Mouse (Mus musculus): ENCODE measurements around the gene Gm498.
A peak's percentile ranks its signal among the peaks of the same experiment; 100 is the strongest.

The Gm498 gene

GRCm38 (mm10) chr7:143866538-143866937 is at the start of gene Gm498:
Gene Gm498, plus strand, starts transcription at chr7:143866838.
- no peak for DNase-seq (ENCODE audit: low spot score)

DNA sequence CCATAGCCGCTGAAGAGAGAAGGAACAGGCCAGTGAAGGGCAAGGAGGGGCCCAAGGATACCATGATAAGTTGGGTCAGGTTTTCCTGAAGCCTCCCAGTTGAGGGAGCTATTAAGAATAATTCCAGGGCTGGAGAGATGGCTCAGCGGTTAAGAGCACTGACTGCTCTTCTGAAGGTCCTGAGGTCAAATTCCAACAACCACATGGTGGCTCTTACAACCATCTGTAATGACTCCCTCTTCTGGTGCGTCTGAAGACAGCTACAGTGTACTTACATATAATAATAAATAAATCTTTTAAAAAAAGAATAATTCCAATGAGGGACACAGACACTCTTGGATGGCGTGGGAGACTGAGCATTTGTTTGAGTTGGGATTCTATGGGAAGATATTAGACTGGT is 47.4 kb upstream of the Gm498 start:
- DNase-seq (ENCODE audit: low spot score), result no peak

- no peak for DNase-seq (ENCODE audit: low spot score)
Observed at GRCm38 (mm10) chr7:143821241-143821640, 45.4 kb upstream of the Gm498 start.

DNA sequence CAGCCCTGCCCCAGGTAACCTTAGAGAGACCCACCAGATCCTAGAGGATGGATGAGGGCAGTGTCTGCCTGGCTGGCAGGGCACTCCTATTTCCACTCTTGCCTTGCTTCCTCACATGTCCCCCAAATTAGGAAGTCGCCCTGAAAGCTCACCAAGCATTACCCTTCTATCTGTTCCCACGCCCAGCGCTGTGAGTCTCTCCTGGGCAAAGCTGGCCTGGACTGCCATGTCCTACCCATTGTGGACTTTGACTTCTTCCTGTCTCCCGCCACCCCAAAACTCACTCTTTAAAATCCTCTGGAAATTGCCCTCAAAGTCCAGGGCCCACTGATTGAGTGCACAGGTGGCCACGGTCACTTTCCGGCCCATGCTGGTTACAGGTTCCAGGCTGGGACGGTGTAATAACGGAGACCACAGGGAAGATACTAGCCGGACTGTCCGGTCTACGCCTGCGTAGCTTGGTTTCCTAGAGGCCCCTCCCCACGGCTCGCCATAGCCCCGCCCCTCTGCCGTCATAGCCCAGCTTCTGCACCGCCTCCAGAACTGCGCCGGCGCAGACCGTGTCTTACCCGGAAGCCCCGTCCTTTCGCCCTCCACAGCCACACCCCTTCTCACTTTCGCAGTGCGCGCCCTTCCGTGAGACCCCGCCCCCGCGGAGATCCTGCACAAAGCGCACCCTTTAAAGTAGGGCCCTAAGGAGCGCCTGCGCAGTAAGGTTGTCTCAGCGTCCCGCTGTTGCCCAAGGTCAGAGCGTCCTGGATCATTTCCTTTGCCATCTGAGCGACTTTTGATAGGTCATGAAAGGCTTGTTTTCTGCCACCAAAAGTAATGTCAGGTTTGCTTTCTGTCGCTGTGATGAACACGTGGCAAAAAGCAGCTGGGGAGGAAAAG is 44.0 kb upstream of the Gm498 start, which contains the start of the genes Nadsyn1 and Dhcr7:
Nadsyn1 (minus strand) TSS at position 475 of the 891 bp plus-strand sequence.
Dhcr7 (plus strand) TSS at position 771 of the 891 bp plus-strand sequence.
- peak; percentile 97 for DNase-seq (ENCODE audit: low spot score)

DNA sequence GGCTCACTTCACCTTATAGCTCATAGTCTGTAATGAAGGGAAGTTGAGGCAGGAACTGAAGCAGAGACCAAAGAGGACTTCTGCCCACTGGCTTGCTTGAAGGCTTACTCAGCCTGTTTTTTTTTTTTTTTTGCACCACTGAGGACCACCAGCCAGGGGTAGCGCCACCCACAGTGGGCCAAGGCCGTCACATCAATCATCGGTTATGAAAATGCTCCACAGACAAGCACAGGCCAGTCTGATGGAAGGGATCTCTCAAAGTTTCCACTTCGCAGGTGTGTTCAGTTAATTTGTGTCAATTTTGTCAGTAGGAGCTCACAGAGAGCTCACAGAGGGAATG is 43.4 kb upstream of the Gm498 start:
- peak; percentile 6 for DNase-seq (ENCODE audit: low spot score)

DNA sequence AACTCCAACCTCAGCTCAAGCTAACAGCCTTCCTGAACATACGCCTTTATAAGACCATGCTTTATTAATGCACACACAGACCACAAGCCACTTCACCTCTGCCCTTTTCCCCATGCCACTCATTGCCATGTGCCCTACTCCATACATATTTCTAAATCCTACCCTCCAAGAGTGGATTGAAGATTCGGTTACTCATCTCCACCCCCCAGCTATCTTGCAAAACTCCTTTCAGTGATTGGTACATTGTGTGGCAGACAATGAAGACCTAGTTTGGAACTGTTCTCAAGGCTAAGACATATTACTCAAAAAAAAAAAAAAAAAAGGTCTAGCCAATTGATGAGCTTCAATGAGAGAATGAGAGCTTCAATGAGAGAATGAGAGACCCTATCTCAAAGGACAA is 39.7 kb upstream of the Gm498 start:
- peak; percentile 51 for DNase-seq (ENCODE audit: low spot score)

- peak; percentile 93 for DNase-seq (ENCODE audit: low spot score)
Observed at GRCm38 (mm10) chr7:143829504-143830331, 36.9 kb upstream of the Gm498 start.

DNA sequence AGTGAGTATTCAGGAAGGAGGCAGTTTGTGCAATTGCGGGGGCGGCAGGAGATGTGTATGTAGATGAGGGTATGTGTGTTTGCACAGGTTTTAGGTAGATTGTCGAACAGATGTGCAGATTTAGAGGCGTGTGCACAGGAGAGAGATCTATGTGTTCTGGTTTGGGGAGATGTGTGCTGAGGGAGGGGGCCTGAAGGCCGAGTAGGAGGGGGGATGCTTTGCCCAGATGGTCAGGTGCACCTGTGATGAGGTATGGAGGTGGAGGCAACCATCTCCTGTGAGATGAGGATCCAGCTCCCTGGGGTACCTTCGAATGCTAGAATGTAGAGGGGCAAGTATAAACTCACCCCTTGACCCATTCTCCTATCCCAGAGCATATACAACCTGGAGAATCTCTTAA is 36.2 kb upstream of the Gm498 start:
- DNase-seq (ENCODE audit: low spot score), result no peak

DNA sequence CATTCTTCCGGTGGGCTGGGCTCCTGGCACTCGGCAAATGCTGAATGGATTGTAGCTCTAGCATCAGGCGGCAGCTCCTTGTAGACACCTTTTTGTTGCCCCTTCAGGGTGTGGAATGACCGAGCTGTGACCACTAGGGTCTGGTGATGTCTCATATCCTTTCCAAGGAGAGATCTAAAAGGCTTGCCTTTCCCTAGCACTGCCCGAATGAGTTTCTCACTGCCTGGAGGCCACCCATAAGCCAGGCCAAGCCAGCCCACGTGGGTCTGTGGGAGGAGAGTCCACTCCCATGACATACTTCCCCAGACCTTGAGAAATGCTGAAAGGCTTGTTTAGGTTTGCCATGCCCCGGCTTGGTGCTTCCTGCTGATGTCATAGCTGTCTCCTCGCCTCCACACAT is 34.4 kb upstream of the Gm498 start:
- no peak for DNase-seq (ENCODE audit: low spot score)

- no peak for DNase-seq (ENCODE audit: low spot score)
Observed at GRCm38 (mm10) chr7:143832611-143833010, 34.0 kb upstream of the Gm498 start.

DNA sequence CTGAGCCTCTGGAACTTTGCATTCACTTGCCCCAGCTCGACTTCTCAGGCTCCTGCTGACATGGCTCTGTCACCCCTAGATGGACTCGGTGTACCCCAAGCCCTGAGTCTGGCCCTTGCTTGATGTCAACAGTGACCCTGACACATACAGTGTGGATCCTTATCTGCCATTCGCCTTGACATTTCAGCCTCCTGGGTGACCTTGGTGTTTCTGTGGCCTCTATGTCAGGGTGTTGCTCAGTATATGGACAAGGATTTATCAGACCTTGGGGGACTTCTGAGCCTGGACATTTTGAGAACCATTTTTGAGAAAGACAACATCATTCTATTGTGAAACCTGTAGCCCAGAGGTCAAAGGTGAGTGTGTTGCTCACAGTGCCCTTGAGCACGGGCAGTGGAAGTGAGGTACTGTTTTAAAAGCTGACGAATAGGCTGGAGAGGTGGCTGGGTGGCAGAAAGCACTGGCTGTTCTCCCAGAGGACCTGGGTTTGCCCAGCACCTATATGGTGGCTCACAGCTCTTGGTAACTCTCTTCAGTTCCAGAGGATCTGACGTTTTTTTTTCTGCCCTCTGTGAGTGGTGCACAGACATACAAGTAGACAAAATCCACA is 33.0 kb upstream of the Gm498 start:
- DNase-seq (ENCODE audit: low spot score), result no peak

DNA sequence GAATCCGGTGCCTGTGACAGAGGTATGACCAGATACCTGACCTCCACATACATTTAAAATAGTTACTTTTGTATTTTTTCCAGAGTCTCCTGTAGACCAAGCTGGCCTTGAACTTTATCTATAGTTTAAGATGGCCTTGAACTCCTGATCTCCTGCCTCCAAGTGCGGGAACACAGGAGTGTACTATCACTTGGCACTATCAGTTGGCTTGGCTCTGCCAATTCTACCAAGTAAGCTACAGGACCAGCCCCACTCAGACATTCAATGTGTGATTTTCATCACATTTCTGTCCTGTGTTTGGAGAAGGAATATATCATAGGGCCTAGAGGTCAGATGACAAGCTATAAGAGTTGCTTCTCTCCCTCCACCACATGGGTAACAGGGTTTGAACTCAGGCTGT is 32.3 kb upstream of the Gm498 start:
- DNase-seq (ENCODE audit: low spot score), result no peak

DNA sequence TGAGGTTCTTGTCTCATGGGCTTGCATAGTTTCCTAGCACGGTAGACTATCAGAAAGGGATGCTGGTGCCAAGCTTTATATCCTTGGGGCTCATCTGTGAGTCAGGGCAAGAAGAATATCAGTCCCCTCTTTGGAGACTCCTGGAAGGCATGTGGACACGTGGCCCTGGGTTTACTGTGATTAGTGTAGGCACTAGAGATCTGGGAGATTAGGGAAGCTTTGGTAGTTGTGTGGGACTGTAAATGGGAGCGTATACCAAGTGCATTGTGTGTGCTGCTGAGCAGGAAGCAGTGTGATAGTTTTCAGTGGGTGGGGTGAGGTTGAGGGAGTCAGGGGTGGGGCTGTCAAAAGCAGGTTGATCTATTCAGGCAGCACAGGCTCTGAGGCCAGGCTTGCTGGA is 31.7 kb upstream of the Gm498 start:
- no peak for DNase-seq (ENCODE audit: low spot score)

DNA sequence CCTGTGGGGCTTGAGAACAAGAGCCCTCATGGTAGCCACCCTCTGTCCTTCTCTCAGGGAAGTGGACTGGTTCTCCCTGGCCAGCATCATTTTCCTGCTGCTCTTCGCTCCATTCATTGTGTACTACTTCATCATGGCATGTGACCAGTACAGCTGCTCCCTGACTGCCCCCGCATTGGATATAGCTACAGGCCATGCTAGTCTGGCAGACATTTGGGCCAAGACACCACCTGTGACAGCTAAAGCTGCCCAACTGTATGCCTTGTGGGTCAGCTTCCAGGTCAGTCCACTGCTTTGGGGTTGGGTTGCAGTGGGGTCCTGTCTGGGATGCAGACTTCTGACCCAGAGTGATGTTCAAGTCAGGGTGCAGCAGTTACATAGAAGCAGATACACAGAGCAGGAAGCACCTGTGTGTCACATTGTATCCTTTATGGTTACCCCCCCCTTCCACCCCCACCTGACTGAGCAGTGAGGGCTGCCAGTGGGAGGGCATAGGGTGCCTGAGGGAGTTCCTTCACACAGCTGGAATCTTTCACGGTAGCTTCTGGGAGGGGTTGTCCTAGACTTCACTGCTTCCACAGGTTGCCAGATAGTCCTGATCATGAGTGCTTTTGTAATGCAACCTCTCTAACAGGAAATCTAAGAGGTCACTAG is 28.8 kb upstream of the Gm498 start:
- DNase-seq (ENCODE audit: low spot score), result no peak

GRCm38 (mm10) chr7:143840121-143840520 is 26.5 kb upstream of the Gm498 start:
- no peak for DNase-seq (ENCODE audit: low spot score)

- DNase-seq (ENCODE audit: low spot score), result no peak
Observed at GRCm38 (mm10) chr7:143841301-143841700, 25.3 kb upstream of the Gm498 start.

DNA sequence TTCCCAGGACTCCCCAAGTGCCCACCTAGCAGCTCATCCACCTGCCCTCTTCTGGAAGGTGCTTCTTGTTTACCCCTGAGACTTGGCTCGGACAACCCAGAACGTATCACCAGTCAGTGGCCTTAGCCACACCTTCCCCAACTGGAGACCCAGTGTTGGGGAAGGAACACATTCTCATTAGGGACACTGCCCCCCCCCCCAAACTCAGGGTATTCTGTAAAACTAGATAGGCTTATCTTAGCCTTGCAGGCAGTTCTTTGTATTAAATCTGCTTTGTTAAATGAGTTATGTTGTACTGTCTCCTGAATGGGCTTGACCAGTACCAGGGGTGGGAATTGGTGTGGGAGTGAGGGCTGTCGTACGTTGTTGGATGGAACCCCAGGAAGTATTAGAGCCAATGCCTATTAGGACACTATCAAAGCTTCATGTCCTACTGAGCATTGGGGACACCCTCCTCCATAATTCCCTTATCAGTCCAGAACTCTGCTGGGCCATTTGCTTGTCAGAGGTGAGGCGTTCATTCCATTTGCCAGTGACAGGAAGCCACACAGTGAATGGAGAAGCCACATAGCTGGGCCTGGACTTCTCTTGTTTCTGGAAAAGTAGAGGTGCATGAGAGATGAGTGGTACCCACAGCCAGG is 18.4 kb upstream of the Gm498 start:
- no peak for DNase-seq (ENCODE audit: low spot score)

DNA sequence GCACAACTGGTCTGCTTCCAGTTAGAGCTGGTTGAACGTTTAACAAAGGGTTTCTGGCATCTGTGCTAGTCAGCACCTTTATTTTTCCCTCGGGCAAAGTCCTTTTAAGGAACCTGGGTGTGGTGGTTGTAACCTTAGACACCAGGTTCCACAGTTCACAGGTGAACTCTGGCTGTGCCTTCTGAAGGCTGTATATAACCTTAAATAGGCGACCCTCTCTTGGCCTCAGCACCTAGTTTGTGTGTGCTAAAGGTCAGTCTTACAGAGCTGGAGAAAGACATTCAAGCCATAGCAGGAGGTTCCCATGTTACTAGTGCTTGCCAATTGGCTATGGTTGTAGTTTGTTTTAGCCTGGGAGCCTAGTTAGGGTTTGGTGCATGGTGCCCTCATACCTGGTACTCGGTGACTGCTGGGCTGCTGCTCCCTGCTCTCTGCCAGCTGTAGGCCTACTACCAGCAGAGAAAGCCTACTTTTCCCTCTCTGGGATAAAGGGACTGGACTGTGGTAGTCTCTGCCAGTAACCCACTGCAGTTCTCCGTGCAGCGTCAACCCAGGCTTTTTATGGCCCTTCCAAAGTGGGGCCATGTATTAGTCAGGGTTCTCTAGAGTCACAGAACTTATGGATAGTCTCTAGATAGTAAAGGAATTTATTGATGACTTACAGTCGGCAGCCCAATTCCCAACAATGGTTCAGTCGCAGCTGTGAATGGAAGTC is 17.7 kb upstream of the Gm498 start:
- no peak for DNase-seq (ENCODE audit: low spot score)

- no peak for DNase-seq (ENCODE audit: low spot score)
Observed at GRCm38 (mm10) chr7:143868874-143869273, 2.2 kb downstream of the Gm498 start.

DNA sequence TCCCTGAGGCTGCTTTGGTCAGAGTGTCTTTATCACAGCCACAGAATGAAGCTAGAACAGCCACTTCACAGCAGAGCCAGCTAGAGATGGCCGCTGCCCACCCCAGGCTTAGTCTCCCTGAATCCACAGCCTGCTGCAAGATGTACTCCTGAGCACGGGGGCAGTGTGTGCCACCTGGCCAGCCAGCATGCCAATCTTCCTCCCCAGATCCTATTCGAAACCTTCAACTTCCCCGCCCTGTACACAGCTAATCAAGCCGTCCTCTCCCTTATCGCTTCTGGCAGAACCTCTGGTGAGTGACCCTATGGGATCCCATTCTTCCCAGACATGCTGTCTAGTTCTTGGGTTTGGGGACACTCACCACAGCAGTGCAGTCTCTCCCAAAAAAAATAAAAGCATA is 17.1 kb downstream of the Gm498 start:
- no peak for DNase-seq (ENCODE audit: low spot score)

DNA sequence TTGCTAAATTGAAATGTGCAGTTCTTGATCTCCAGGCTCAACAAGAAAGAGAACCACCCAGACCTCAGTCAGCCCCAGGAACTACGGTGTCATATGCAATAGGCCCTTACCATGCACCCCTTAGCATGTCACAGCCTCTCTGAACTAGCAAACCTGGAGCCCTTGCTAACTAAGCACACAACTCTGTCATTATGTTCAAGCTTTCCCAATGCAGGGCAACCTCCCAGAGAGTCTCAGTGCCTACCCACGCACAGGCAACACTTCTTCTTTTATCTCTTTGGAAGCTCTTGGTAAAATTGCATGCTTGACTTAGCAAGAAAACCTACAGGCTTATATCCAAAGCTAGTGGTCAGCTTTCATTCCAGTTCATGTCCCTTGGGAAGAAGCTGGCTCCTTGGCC is 24.5 kb downstream of the Gm498 start:
- DNase-seq (ENCODE audit: low spot score), result no peak

Data from adipocyte (in vitro differentiated cells).